Mouse (Mus musculus): Measurements from ENCODE around the gene St6galnac3. TPM values are rescaled to one million over a fixed set of nuclear protein-coding genes. Genes with fewer than 3 reads are reported as not detected.

St6galnac3 gene
- polyA plus RNA-seq, 1 experiment from 2014 or later, result 4.5 TPM

DNA sequence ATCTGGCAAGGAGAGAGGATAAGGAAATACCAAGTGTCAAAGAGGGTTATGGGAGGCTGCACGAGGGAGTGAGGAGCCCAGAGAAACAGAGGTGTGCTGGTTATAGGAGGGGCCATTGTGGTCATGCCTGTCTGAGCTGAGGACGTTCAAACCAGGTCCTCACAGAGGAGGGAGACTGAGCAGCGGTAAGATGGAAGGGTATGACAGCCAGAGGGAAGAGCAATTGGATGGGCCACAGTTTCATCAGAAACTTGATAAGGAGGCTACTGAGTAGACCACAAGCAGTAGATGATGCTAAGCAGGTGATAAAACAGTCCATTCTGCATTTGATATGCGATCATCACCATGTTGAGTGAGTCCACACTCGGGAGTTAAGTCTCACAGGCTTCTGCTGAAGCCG lies 212.4 kb downstream of the St6galnac3 start:
- 76% methylated on average over 6 of the region's 6 CpGs for WGBS
- Histone ChIP-seq H3K36me3 (ENCODE audit: control insufficient read depth, insufficient read depth, low read length) (no peaks in the 10 kb centered on the region), H3K27me3 (ENCODE audit: control insufficient read depth, insufficient read depth, low read length) (no peaks in the 10 kb centered on the region), H3K27ac (replicated peaks) (no peak overlapping the region), H3K4me2 (replicated peaks; ENCODE audit: low read depth) (no peak overlapping the region), H3K4me3 (ENCODE audit: low read depth, low read length) (no peak overlapping the region), H3K9me3 (ENCODE audit: control insufficient read depth, low read length) (no peaks in the 10 kb centered on the region), H3K4me1 (replicated peaks; ENCODE audit: control insufficient read depth, insufficient read depth) (no peaks in the 10 kb centered on the region), H3K9ac (ENCODE audit: low read length) (no peak overlapping the region)
- DNase-seq (ENCODE audit: low spot score) (no peak), ATAC-seq (ENCODE audit: low FRiP score, low TSS enrichment) (no peak)
- TF ChIP-seq CTCF (IDR thresholded peaks at IDR 0.05; ENCODE audit: low read depth) (no peak), EP300 (optimal IDR thresholded peaks at IDR 0.05) (no peak)

GRCm38 (mm10) chr3:153511151-153511580 lies 213.8 kb downstream of the St6galnac3 start:
- no peak for TF ChIP-seq EP300 (optimal IDR thresholded peaks at IDR 0.05)
- Histone ChIP-seq H3K9ac (ENCODE audit: low read length) (no peak overlapping the region), H3K4me2 (replicated peaks; ENCODE audit: low read depth) (no peak overlapping the region), H3K36me3 (ENCODE audit: control insufficient read depth, insufficient read depth, low read length) (no peaks in the 10 kb centered on the region), H3K27ac (replicated peaks) (no peak overlapping the region), H3K4me1 (replicated peaks; ENCODE audit: control insufficient read depth, insufficient read depth) (no peaks in the 10 kb centered on the region), H3K27me3 (ENCODE audit: control insufficient read depth, insufficient read depth, low read length) (no peaks in the 10 kb centered on the region), H3K9me3 (ENCODE audit: control insufficient read depth, low read length) (no peaks in the 10 kb centered on the region), H3K4me3 (ENCODE audit: low read depth, low read length) (no peak overlapping the region)
- no peak for DNase-seq (ENCODE audit: low spot score)
- WGBS, result 50% methylated on average over 7 of the region's 7 CpGs
- no peak for ATAC-seq (ENCODE audit: low FRiP score, low TSS enrichment)

GRCm38 (mm10) chr3:153510048-153510630 lies 214.8 kb downstream of the St6galnac3 start:
- Histone ChIP-seq H3K36me3 (ENCODE audit: control insufficient read depth, insufficient read depth, low read length) (no peaks in the 10 kb centered on the region), H3K4me1 (replicated peaks; ENCODE audit: control insufficient read depth, insufficient read depth) (no peaks in the 10 kb centered on the region), H3K4me3 (ENCODE audit: low read depth, low read length) (no peak overlapping the region), H3K9ac (ENCODE audit: low read length) (no peak overlapping the region), H3K9me3 (ENCODE audit: control insufficient read depth, low read length) (no peaks in the 10 kb centered on the region), H3K27me3 (ENCODE audit: control insufficient read depth, insufficient read depth, low read length) (no peaks in the 10 kb centered on the region), H3K27ac (replicated peaks) (no peak overlapping the region), H3K4me2 (replicated peaks; ENCODE audit: low read depth) (no peak overlapping the region)
- WGBS, result 78% methylated on average over 9 of the region's 9 CpGs
- ATAC-seq (ENCODE audit: low FRiP score, low TSS enrichment) (no peak), DNase-seq (ENCODE audit: low spot score) (no peak)
- TF ChIP-seq CTCF (IDR thresholded peaks at IDR 0.05; ENCODE audit: low read depth) (no peak), EP300 (optimal IDR thresholded peaks at IDR 0.05) (no peak)

- DNase-seq (ENCODE audit: low spot score), result no peak
- WGBS, result 61% methylated on average over 4 of the region's 4 CpGs
- no peak overlapping the region for H3K9ac ChIP-seq (ENCODE audit: low read length)
- no peak for TF ChIP-seq CTCF (IDR thresholded peaks at IDR 0.05; ENCODE audit: low read depth)
- TF ChIP-seq EP300 (optimal IDR thresholded peaks at IDR 0.05), result no peak
- H3K4me1 ChIP-seq (replicated peaks; ENCODE audit: control insufficient read depth, insufficient read depth), result no peaks in the 10 kb centered on the region
- no peak for ATAC-seq (ENCODE audit: low FRiP score, low TSS enrichment)
- no peak overlapping the region for H3K4me2 ChIP-seq (replicated peaks; ENCODE audit: low read depth)
- no peaks in the 10 kb centered on the region for H3K36me3 ChIP-seq (ENCODE audit: control insufficient read depth, insufficient read depth, low read length)
- H3K4me3 ChIP-seq (ENCODE audit: low read depth, low read length), result no peak overlapping the region
- H3K27me3 ChIP-seq (ENCODE audit: control insufficient read depth, insufficient read depth, low read length), result no peaks in the 10 kb centered on the region
- H3K9me3 ChIP-seq (ENCODE audit: control insufficient read depth, low read length), result no peaks in the 10 kb centered on the region
- no peak overlapping the region for H3K27ac ChIP-seq (replicated peaks)
These were observed 215.3 kb downstream of the St6galnac3 start for GRCm38 (mm10) chr3:153509643-153510042.

GRCm38 (mm10) chr3:153509029-153509428 lies 215.9 kb downstream of the St6galnac3 start:
- WGBS, result 87% methylated on average over 3 of the region's 3 CpGs
- H3K36me3 ChIP-seq (ENCODE audit: control insufficient read depth, insufficient read depth, low read length), result no peaks in the 10 kb centered on the region
- ATAC-seq (ENCODE audit: low FRiP score, low TSS enrichment) (no peak), DNase-seq (ENCODE audit: low spot score) (no peak)
- no peaks in the 10 kb centered on the region for H3K4me1 ChIP-seq (replicated peaks; ENCODE audit: control insufficient read depth, insufficient read depth)
- no peak overlapping the region for H3K27ac ChIP-seq (replicated peaks)
- H3K9me3 ChIP-seq (ENCODE audit: control insufficient read depth, low read length), result no peaks in the 10 kb centered on the region
- no peaks in the 10 kb centered on the region for H3K27me3 ChIP-seq (ENCODE audit: control insufficient read depth, insufficient read depth, low read length)
- H3K4me2 ChIP-seq (replicated peaks; ENCODE audit: low read depth), result no peak overlapping the region
- no peak overlapping the region for H3K9ac ChIP-seq (ENCODE audit: low read length)
- TF ChIP-seq EP300 (optimal IDR thresholded peaks at IDR 0.05), result no peak
- no peak for TF ChIP-seq CTCF (IDR thresholded peaks at IDR 0.05; ENCODE audit: low read depth)
- no peak overlapping the region for H3K4me3 ChIP-seq (ENCODE audit: low read depth, low read length)

DNA sequence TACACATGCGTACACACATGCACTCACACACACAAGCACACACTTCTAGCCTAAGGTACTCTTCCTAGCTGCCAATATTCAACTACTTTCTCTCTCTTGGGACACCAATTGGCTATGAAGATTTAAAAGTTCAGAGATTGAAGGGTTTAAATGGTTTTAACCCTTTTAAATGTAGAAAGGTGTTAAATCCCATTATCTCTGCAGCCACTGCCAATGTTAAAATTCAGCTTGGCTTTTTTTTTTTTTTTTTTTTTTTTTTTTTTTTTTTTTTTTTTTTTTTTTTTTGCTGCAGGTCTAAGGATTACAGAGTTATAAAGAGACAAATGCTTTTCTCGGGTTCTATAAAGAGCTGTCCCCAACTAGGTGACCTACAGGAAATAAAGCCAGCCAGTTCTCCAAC lies 216.4 kb downstream of the St6galnac3 start:
- no peak for TF ChIP-seq CTCF (IDR thresholded peaks at IDR 0.05; ENCODE audit: low read depth)
- TF ChIP-seq EP300 (optimal IDR thresholded peaks at IDR 0.05), result no peak
- no peaks in the 10 kb centered on the region for H3K9me3 ChIP-seq (ENCODE audit: control insufficient read depth, low read length)
- 75% methylated on average over 2 of the region's 2 CpGs for WGBS
- ATAC-seq (ENCODE audit: low FRiP score, low TSS enrichment) (no peak), DNase-seq (ENCODE audit: low spot score) (no peak)
- no peak overlapping the region for H3K9ac ChIP-seq (ENCODE audit: low read length)
- H3K36me3 ChIP-seq (ENCODE audit: control insufficient read depth, insufficient read depth, low read length), result no peaks in the 10 kb centered on the region
- H3K27me3 ChIP-seq (ENCODE audit: control insufficient read depth, insufficient read depth, low read length), result no peaks in the 10 kb centered on the region
- H3K27ac ChIP-seq (replicated peaks), result no peak overlapping the region
- H3K4me3 ChIP-seq (ENCODE audit: low read depth, low read length), result no peak overlapping the region
- no peak overlapping the region for H3K4me2 ChIP-seq (replicated peaks; ENCODE audit: low read depth)
- H3K4me1 ChIP-seq (replicated peaks; ENCODE audit: control insufficient read depth, insufficient read depth), result no peaks in the 10 kb centered on the region
